Mouse (Mus musculus) right cerebral cortex, postnatal 36 days (tissue): ENCODE measurements around the gene Hist1h4n.
"Not testable (repeated sequence)": the region's sequence is repeated elsewhere in the genome, so short reads cannot be mapped to it uniquely, and the experiment has no call there.

Experiments
- DNase-seq, 2 experiments: peaks; one replicate each; pipeline ENCODE4 v3.0.0; 2022; ENCODE audit warnings: low spot score in 2 of 2, mixed read lengths in 1 of 2

Gene Hist1h4n

GRCm38 (mm10) chr13:21831418-21832394, at the start of gene Hist1h4n:
Hist1h4n (minus strand) TSS chr13:21832196.
- DNase-seq = peak; percentile 14 to 28

GRCm38 (mm10) chr13:21880735-21881134, 48.7 kb upstream of the Hist1h4n start:
- DNase-seq = no peak

- not testable (repeated sequence) for DNase-seq
Measured at GRCm38 (mm10) chr13:21865503-21865902, 33.5 kb upstream of the Hist1h4n start.

GRCm38 (mm10) chr13:21861608-21862007, 29.6 kb upstream of the Hist1h4n start:
- DNase-seq = no peak

- DNase-seq = peak; percentile 13 to 36
Measured at GRCm38 (mm10) chr13:21855698-21856162, 23.7 kb upstream of the Hist1h4n start.

GRCm38 (mm10) chr13:21855146-21855545, 23.1 kb upstream of the Hist1h4n start:
- peak; percentile 82 to 83 for DNase-seq

GRCm38 (mm10) chr13:21852215-21852945, 20.4 kb upstream of the Hist1h4n start:
- no peak for DNase-seq

- not testable (repeated sequence) for DNase-seq
Measured at GRCm38 (mm10) chr13:21850696-21851095, 18.7 kb upstream of the Hist1h4n start.

GRCm38 (mm10) chr13:21847883-21848282, 15.9 kb upstream of the Hist1h4n start:
- no peak for DNase-seq

- DNase-seq = not testable (repeated sequence)
Measured at GRCm38 (mm10) chr13:21846356-21846755, 14.4 kb upstream of the Hist1h4n start.

- not testable (repeated sequence) for DNase-seq
Measured at GRCm38 (mm10) chr13:21840508-21840907, 8.5 kb upstream of the Hist1h4n start.

- not testable (repeated sequence) for DNase-seq
Measured at GRCm38 (mm10) chr13:21833461-21833860, 1.5 kb upstream of the Hist1h4n start, which contains the start of the genes Hist1h2ap and Hist1h2br. Hist1h2ap (minus strand) TSS chr13:21833507. Hist1h2br (plus strand) TSS chr13:21833743.

GRCm38 (mm10) chr13:21830344-21830743, 1.7 kb downstream of the Hist1h4n start:
- DNase-seq = no peak

GRCm38 (mm10) chr13:21828511-21828910, 3.5 kb downstream of the Hist1h4n start:
- no peak for DNase-seq

GRCm38 (mm10) chr13:21820082-21820890, 11.7 kb downstream of the Hist1h4n start:
- not testable (repeated sequence) for DNase-seq

GRCm38 (mm10) chr13:21812092-21812491, 19.9 kb downstream of the Hist1h4n start:
- DNase-seq = not testable (repeated sequence)

- peak in 1 of 2 experiments; percentile 49 for DNase-seq
Measured at GRCm38 (mm10) chr13:21811539-21811938, 20.5 kb downstream of the Hist1h4n start, which contains the start of gene Hist1h4m. Hist1h4m (plus strand) TSS chr13:21811746.

- DNase-seq = not testable (repeated sequence)
Measured at GRCm38 (mm10) chr13:21811074-21811473, 20.9 kb downstream of the Hist1h4n start.

- DNase-seq = not testable (repeated sequence)
Measured at GRCm38 (mm10) chr13:21810073-21810472, 21.9 kb downstream of the Hist1h4n start, which contains the start of the genes Hist1h2bq and Hist1h2ao. Hist1h2bq (minus strand) TSS chr13:21810197. Hist1h2ao (plus strand) TSS chr13:21810465.

- not testable (repeated sequence) for DNase-seq
Measured at GRCm38 (mm10) chr13:21803058-21803457, 28.9 kb downstream of the Hist1h4n start.

GRCm38 (mm10) chr13:21797163-21797562, 34.8 kb downstream of the Hist1h4n start:
- not testable (repeated sequence) for DNase-seq
